Mouse (Mus musculus): ENCODE measurements at regions not wholly inside any gene's neighbourhood (a gene's known extent, or its start where the extent isn't known, plus 50 kb on each side); places are given as distances from the start of the nearest gene placed in this dataset.
A peak's percentile ranks its signal among the peaks of the same experiment; 100 is the strongest.

- no peak for ATAC-seq (replicated peaks; ENCODE audit: insufficient number of reproducible peaks, low FRiP score, low TSS enrichment, low read depth)
- WGBS: 49% methylated on average over 9 of the region's 9 CpGs
- Histone ChIP-seq H3K9me3 (replicated peaks; ENCODE audit: control insufficient read depth, low read length) (no peaks in the 10 kb centered on the region), H3K4me1 (ENCODE audit: control insufficient read depth, insufficient read depth, low read length) (no peaks in the 10 kb centered on the region; the same call in 1 of the 2 replicates), H3K4me3 (ENCODE audit: low read depth, low read length) (no peak overlapping the region), H3K27me3 (ENCODE audit: control insufficient read depth, insufficient read depth, low read length) (no peaks in the 10 kb centered on the region), H3K36me3 (replicated peaks; ENCODE audit: control insufficient read depth, insufficient read depth, low read depth, low read length) (no peaks in the 10 kb centered on the region), H3K27ac (replicated peaks; ENCODE audit: low read depth, low read length) (no peak overlapping the region; the same call in 1 of the 2 replicates), H3K9ac (replicated peaks; ENCODE audit: low read length) (no peak overlapping the region), H3K4me2 (ENCODE audit: low read depth, low read length) (no peak overlapping the region)
- no peak for DNase-seq (ENCODE audit: low spot score)
Measured at GRCm38 (mm10) chr9:23127338-23128017, 95.4 kb upstream of the Bmper start.

- Histone ChIP-seq H3K4me2 (ENCODE audit: low read depth, low read length) (no peak overlapping the region), H3K9ac (replicated peaks; ENCODE audit: low read length) (no peak overlapping the region), H3K4me3 (ENCODE audit: low read depth, low read length) (no peak overlapping the region), H3K27ac (replicated peaks; ENCODE audit: low read depth, low read length) (no peak overlapping the region), H3K9me3 (replicated peaks; ENCODE audit: control insufficient read depth, low read length) (no peaks in the 10 kb centered on the region), H3K27me3 (ENCODE audit: control insufficient read depth, insufficient read depth, low read length) (no peaks in the 10 kb centered on the region), H3K36me3 (replicated peaks; ENCODE audit: control insufficient read depth, insufficient read depth, low read depth, low read length) (no peaks in the 10 kb centered on the region), H3K4me1 (ENCODE audit: control insufficient read depth, insufficient read depth, low read length) (no peaks in the 10 kb centered on the region; the same call in 1 of the 2 replicates)
- ATAC-seq (replicated peaks; ENCODE audit: insufficient number of reproducible peaks, low FRiP score, low TSS enrichment, low read depth): no peak
- 63% methylated on average over 2 of the region's 2 CpGs for WGBS
- DNase-seq (ENCODE audit: low spot score): no peak
Measured at GRCm38 (mm10) chr9:23128018-23128369, 94.9 kb upstream of the Bmper start.

GRCm38 (mm10) chr9:23134006-23134405 lies 88.9 kb upstream of the Bmper start:
- H3K4me1 ChIP-seq (ENCODE audit: control insufficient read depth, insufficient read depth, low read length): no peaks in the 10 kb centered on the region
- no peak overlapping the region for H3K27ac ChIP-seq (replicated peaks; ENCODE audit: low read depth, low read length)
- H3K9ac ChIP-seq (replicated peaks; ENCODE audit: low read length): no peak overlapping the region
- H3K36me3 ChIP-seq (replicated peaks; ENCODE audit: control insufficient read depth, insufficient read depth, low read depth, low read length): no peaks in the 10 kb centered on the region
- no peak overlapping the region for H3K4me2 ChIP-seq (ENCODE audit: low read depth, low read length)
- ATAC-seq (replicated peaks; ENCODE audit: insufficient number of reproducible peaks, low FRiP score, low TSS enrichment, low read depth) (no peak; the same call in 1 of the 2 replicates), DNase-seq (ENCODE audit: low spot score) (no peak)
- WGBS: 69% methylated on average over 2 of the region's 2 CpGs
- H3K27me3 ChIP-seq (ENCODE audit: control insufficient read depth, insufficient read depth, low read length): no peaks in the 10 kb centered on the region
- no peaks in the 10 kb centered on the region for H3K9me3 ChIP-seq (replicated peaks; ENCODE audit: control insufficient read depth, low read length)
- H3K4me3 ChIP-seq (ENCODE audit: low read depth, low read length): no peak overlapping the region

- no peaks in the 10 kb centered on the region for H3K27me3 ChIP-seq (ENCODE audit: control insufficient read depth, insufficient read depth, low read length)
- no peaks in the 10 kb centered on the region for H3K9me3 ChIP-seq (replicated peaks; ENCODE audit: control insufficient read depth, low read length)
- no peaks in the 10 kb centered on the region for H3K36me3 ChIP-seq (replicated peaks; ENCODE audit: control insufficient read depth, insufficient read depth, low read depth, low read length)
- no peak for DNase-seq (ENCODE audit: low spot score)
- H3K9ac ChIP-seq (replicated peaks; ENCODE audit: low read length): no peak overlapping the region
- no peak overlapping the region for H3K4me3 ChIP-seq (ENCODE audit: low read depth, low read length)
- no peak overlapping the region for H3K4me2 ChIP-seq (ENCODE audit: low read depth, low read length)
- no peak for ATAC-seq (replicated peaks; ENCODE audit: insufficient number of reproducible peaks, low FRiP score, low TSS enrichment, low read depth)
- 72% methylated on average over 12 of the region's 12 CpGs for WGBS
- no peak overlapping the region for H3K27ac ChIP-seq (replicated peaks; ENCODE audit: low read depth, low read length)
- no peaks in the 10 kb centered on the region for H3K4me1 ChIP-seq (ENCODE audit: control insufficient read depth, insufficient read depth, low read length)
Measured at GRCm38 (mm10) chr9:23134421-23135118, 88.3 kb upstream of the Bmper start.

- Histone ChIP-seq H3K9ac (replicated peaks; ENCODE audit: low read length) (no peak overlapping the region), H3K4me2 (ENCODE audit: low read depth, low read length) (no peak overlapping the region), H3K4me1 (ENCODE audit: control insufficient read depth, insufficient read depth, low read length) (no peaks in the 10 kb centered on the region; the same call in 1 of the 2 replicates), H3K27me3 (ENCODE audit: control insufficient read depth, insufficient read depth, low read length) (no peaks in the 10 kb centered on the region), H3K4me3 (ENCODE audit: low read depth, low read length) (no peak overlapping the region), H3K27ac (replicated peaks; ENCODE audit: low read depth, low read length) (no peak overlapping the region), H3K9me3 (replicated peaks; ENCODE audit: control insufficient read depth, low read length) (no peaks in the 10 kb centered on the region), H3K36me3 (replicated peaks; ENCODE audit: control insufficient read depth, insufficient read depth, low read depth, low read length) (no peaks in the 10 kb centered on the region)
- WGBS: 78% methylated on average over 5 of the region's 5 CpGs
- no peak for DNase-seq (ENCODE audit: low spot score)
- ATAC-seq (replicated peaks; ENCODE audit: insufficient number of reproducible peaks, low FRiP score, low TSS enrichment, low read depth): no peak
Measured at GRCm38 (mm10) chr9:23136511-23136910, 86.4 kb upstream of the Bmper start.

- H3K4me2 ChIP-seq (ENCODE audit: low read depth, low read length): no peak overlapping the region
- no peaks in the 10 kb centered on the region; the same call in 1 of the 2 replicates for H3K4me1 ChIP-seq (ENCODE audit: control insufficient read depth, insufficient read depth, low read length)
- H3K9ac ChIP-seq (replicated peaks; ENCODE audit: low read length): no peak overlapping the region
- DNase-seq (ENCODE audit: low spot score) (no peak), ATAC-seq (replicated peaks; ENCODE audit: insufficient number of reproducible peaks, low FRiP score, low TSS enrichment, low read depth) (no peak)
- H3K9me3 ChIP-seq (replicated peaks; ENCODE audit: control insufficient read depth, low read length): no peaks in the 10 kb centered on the region
- no peak overlapping the region for H3K27ac ChIP-seq (replicated peaks; ENCODE audit: low read depth, low read length)
- H3K4me3 ChIP-seq (ENCODE audit: low read depth, low read length): no peak overlapping the region
- no peaks in the 10 kb centered on the region for H3K36me3 ChIP-seq (replicated peaks; ENCODE audit: control insufficient read depth, insufficient read depth, low read depth, low read length)
- 71% methylated on average over 5 of the region's 5 CpGs for WGBS
- no peaks in the 10 kb centered on the region for H3K27me3 ChIP-seq (ENCODE audit: control insufficient read depth, insufficient read depth, low read length)
Measured at GRCm38 (mm10) chr9:23137682-23138210, 85.1 kb upstream of the Bmper start.

- H3K9ac ChIP-seq (replicated peaks; ENCODE audit: low read length): no peak overlapping the region
- no peak overlapping the region for H3K27ac ChIP-seq (replicated peaks; ENCODE audit: low read depth, low read length)
- H3K9me3 ChIP-seq (replicated peaks; ENCODE audit: control insufficient read depth, low read length): no peaks in the 10 kb centered on the region
- H3K4me3 ChIP-seq (ENCODE audit: low read depth, low read length): no peak overlapping the region
- WGBS: 55% methylated on average over 4 of the region's 4 CpGs
- H3K27me3 ChIP-seq (ENCODE audit: control insufficient read depth, insufficient read depth, low read length): no peaks in the 10 kb centered on the region
- no peaks in the 10 kb centered on the region; the same call in 1 of the 2 replicates for H3K4me1 ChIP-seq (ENCODE audit: control insufficient read depth, insufficient read depth, low read length)
- H3K36me3 ChIP-seq (replicated peaks; ENCODE audit: control insufficient read depth, insufficient read depth, low read depth, low read length): no peaks in the 10 kb centered on the region
- H3K4me2 ChIP-seq (ENCODE audit: low read depth, low read length): no peak overlapping the region
- DNase-seq (ENCODE audit: low spot score): peak; percentile 51
- ATAC-seq (replicated peaks; ENCODE audit: insufficient number of reproducible peaks, low FRiP score, low TSS enrichment, low read depth): no peak
Measured at GRCm38 (mm10) chr9:23139580-23140162, 83.2 kb upstream of the Bmper start.

- Histone ChIP-seq H3K36me3 (replicated peaks; ENCODE audit: control insufficient read depth, insufficient read depth, low read depth, low read length) (no peaks in the 10 kb centered on the region), H3K27me3 (ENCODE audit: control insufficient read depth, insufficient read depth, low read length) (no peaks in the 10 kb centered on the region), H3K9me3 (replicated peaks; ENCODE audit: control insufficient read depth, low read length) (no peaks in the 10 kb centered on the region), H3K4me3 (ENCODE audit: low read depth, low read length) (no peak overlapping the region), H3K9ac (replicated peaks; ENCODE audit: low read length) (no peak overlapping the region), H3K4me1 (ENCODE audit: control insufficient read depth, insufficient read depth, low read length) (no peaks in the 10 kb centered on the region; the same call in 1 of the 2 replicates), H3K27ac (replicated peaks; ENCODE audit: low read depth, low read length) (no peak overlapping the region), H3K4me2 (ENCODE audit: low read depth, low read length) (no peak overlapping the region)
- ATAC-seq (replicated peaks; ENCODE audit: insufficient number of reproducible peaks, low FRiP score, low TSS enrichment, low read depth) (no peak), DNase-seq (ENCODE audit: low spot score) (no peak)
- 94% methylated on average over 7 of the region's 7 CpGs for WGBS
Measured at GRCm38 (mm10) chr9:23144281-23144680, 78.6 kb upstream of the Bmper start.
